Comparison of ENCODE assay signal across 15 mouse cellular contexts in genomic region chr2:94103758-94104157, GRCm38 (mm10).
"Had no signal": no experiment of that assay in that cellular context is flagged by ENCODE, and none has a peak within 500 bp of the region (broad histone marks: within the 10 kb centered on the region; RNA-seq: fewer than 3 reads in every experiment).

No protein-coding gene starts in this region.

- H3K4me1 ChIP-seq: kidney, embryonic 15.5 days; limb, embryonic 10.5 days; limb, embryonic 13.5 days; liver, embryonic 13.5 days; neural tube, embryonic 12.5 days; neural tube, embryonic 15.5 days had no signal

- H3K27ac ChIP-seq: kidney, embryonic 15.5 days; limb, embryonic 10.5 days; limb, embryonic 13.5 days; liver, embryonic 13.5 days; neural tube, embryonic 12.5 days; neural tube, embryonic 15.5 days had no signal

- H3K36me3 ChIP-seq: neural tube, embryonic 12.5 days had no signal

- H3K27me3 ChIP-seq: kidney, embryonic 15.5 days; limb, embryonic 13.5 days; liver, embryonic 13.5 days; neural tube, embryonic 12.5 days; neural tube, embryonic 15.5 days had no signal

- H3K9me3 ChIP-seq: kidney, embryonic 15.5 days; limb, embryonic 10.5 days; limb, embryonic 13.5 days; liver, embryonic 13.5 days; neural tube, embryonic 12.5 days; neural tube, embryonic 15.5 days had no signal

- H3K4me3 ChIP-seq: kidney, embryonic 15.5 days; limb, embryonic 10.5 days; limb, embryonic 13.5 days; liver, embryonic 13.5 days; neural tube, embryonic 12.5 days; neural tube, embryonic 15.5 days had no signal

- H3K9ac ChIP-seq: kidney, embryonic 15.5 days; limb, embryonic 13.5 days; liver, embryonic 13.5 days; neural tube, embryonic 12.5 days; neural tube, embryonic 15.5 days had no signal

- DNase-seq: kidney, postnatal 10 days; liver; liver, embryonic 13.5 days; lung, adult 2 months; lung, postnatal 14 days; lung, postnatal 4 days; midbrain, embryonic 14.5 days; thymus, adult 18-20 months; thymus, postnatal 36 days had no signal

- H3K4me2 ChIP-seq: kidney, embryonic 15.5 days; limb, embryonic 13.5 days; liver, embryonic 13.5 days; midbrain, embryonic 11.5 days; neural tube, embryonic 12.5 days; neural tube, embryonic 15.5 days had no signal
